Mouse (Mus musculus): ENCODE data around the gene Lancl3. TPM values are rescaled to one million over a fixed set of nuclear protein-coding genes. Genes with fewer than 3 reads are reported as not detected.
"Not testable (repeated sequence)": the region's sequence is repeated elsewhere in the genome, so short reads cannot be mapped to it uniquely, and the experiment has no call there.

Lancl3 gene
- polyA plus RNA-seq, 1 experiment from 2014 or later: 0.01 TPM

GRCm38 (mm10) chrX:9303455-9303854, 103.8 kb downstream of the Lancl3 start:
- ATAC-seq (no peak), DNase-seq (ENCODE audit: low read depth, low spot score) (no peak)
- POLR2A ChIA-PET: no interaction called here
- in situ Hi-C loops (cut with MboI; ENCODE audit: low pct_unique_long_range_greater_than_20kb): no loop called here
- CTCF ChIA-PET: no interaction called here
- peaks cover 38% of the 10 kb centered on the region for H3K27me3 ChIP-seq
- no peak for TF ChIP-seq CTCF (IDR thresholded peaks at IDR 0.05)

GRCm38 (mm10) chrX:9316457-9316856, 116.8 kb downstream of the Lancl3 start:
- in situ Hi-C loops (cut with MboI; ENCODE audit: low pct_unique_long_range_greater_than_20kb): not testable (repeated sequence)

More at GRCm38 (mm10) chrX:9316457-9316856, 116.8 kb downstream of the Lancl3 start:
- ATAC-seq; H3K27me3 ChIP-seq; CTCF ChIA-PET; DNase-seq (ENCODE audit: low read depth, low spot score); POLR2A ChIA-PET: not testable (repeated sequence)

Other genes with a start within 250 kb of the Lancl3 start
- not detected for gene Fthl17b, start 236.9 kb upstream of the Lancl3 start, polyA plus RNA-seq (2021)
- gene Fthl17c, start 223.3 kb upstream of the Lancl3 start, polyA plus RNA-seq (2021): not detected
- not detected for gene Fthl17d, start 213.1 kb upstream of the Lancl3 start, polyA plus RNA-seq (2021)
- not detected for gene Fthl17e, start 166.4 kb upstream of the Lancl3 start, polyA plus RNA-seq (2021)
- not detected for gene Fthl17f, start 136.9 kb upstream of the Lancl3 start, polyA plus RNA-seq (2021)
- gene 4930402K13Rik, start 95.3 kb upstream of the Lancl3 start, polyA plus RNA-seq (2021): not detected
- not detected for gene Gm14862, start 57.0 kb downstream of the Lancl3 start, polyA plus RNA-seq (2021)
- gene Xk, start 72.9 kb downstream of the Lancl3 start, polyA plus RNA-seq (2021): 0.27 TPM
- gene H2al1m, start 83.9 kb downstream of the Lancl3 start, polyA plus RNA-seq (2021): not detected
- 0.14 TPM for gene H2al1k, start 150.7 kb downstream of the Lancl3 start, polyA plus RNA-seq (2021)

Data from Patski (cell line).